Mouse (Mus musculus) limb, embryonic 12.5 days (tissue): ENCODE measurements around the gene Ldlrad2. TPM values are rescaled to one million over a fixed set of nuclear protein-coding genes. Genes with fewer than 3 reads are reported as not detected.
"Not testable (repeated sequence)": the region's sequence is repeated elsewhere in the genome, so short reads cannot be mapped to it uniquely, and the experiment has no call there.

ENCODE experiments used
- ATAC-seq: fragments of 200-750 bp; cut with Nextera tagmentation; 2 replicates; pipeline ENCODE4 v1.8.0; 2017; ENCODE audit warnings: low read depth, moderate TSS enrichment; ENCODE audit not compliant: insufficient number of reproducible peaks, insufficient read depth, low FRiP score, low TSS enrichment
- H3K27ac ChIP-seq: fragments of 300-500 bp; sonication (generic); 2 replicates; pipeline ENCODE4 v1.5.1; 2016; ENCODE audit warnings: mild to moderate bottlenecking, moderate library complexity
- H3K27me3 ChIP-seq: fragments of 300-500 bp; sonication (generic); 2 replicates; pipeline ENCODE4 v1.6.1; 2016; ENCODE audit warnings: mild to moderate bottlenecking, moderate library complexity
- H3K36me3 ChIP-seq: fragments of 300-500 bp; sonication (generic); 2 replicates; pipeline ENCODE4 v1.6.1; 2016; ENCODE audit warnings: mild to moderate bottlenecking, moderate library complexity
- H3K4me1 ChIP-seq: fragments of 300-500 bp; sonication (generic); replicated peaks from 2 replicates; pipeline ENCODE4 v1.6.1; 2016
- H3K4me2 ChIP-seq: fragments of 300-500 bp; sonication (generic); 2 replicates; pipeline ENCODE4 v1.6.1; 2016; ENCODE audit warnings: mild to moderate bottlenecking, moderate library complexity
- H3K4me3 ChIP-seq: fragments of 300-500 bp; sonication (generic); replicated peaks from 2 replicates; pipeline ENCODE4 v1.5.1; 2016; ENCODE audit warnings: mild to moderate bottlenecking
- H3K9ac ChIP-seq: fragments of 300-500 bp; sonication (generic); replicated peaks from 2 replicates; pipeline ENCODE4 v1.6.1; 2016; ENCODE audit warnings: mild to moderate bottlenecking, moderate library complexity
- H3K9me3 ChIP-seq: fragments of 300-500 bp; sonication (generic); 2 replicates; pipeline ENCODE4 v1.6.1; 2016; ENCODE audit warnings: mild to moderate bottlenecking, moderate library complexity
- WGBS: fragments of 180-500 bp; shearing (Covaris S2); methylation state at CpG from one replicate; pipeline ENCODE4 v1.1.7; 2016; 5-methylcytosine and 5-hydroxymethylcytosine counted together
- polyA plus RNA-seq: library from polyadenylated mRNA; unstranded; fragments of >200 nt; fragmentation: Nextera tagmentation; extraction: Ambion mirVana; gene quantifications from 2 replicates; pipeline ENCODE4 v1.2.1, GENCODE M21; 2016

Gene Ldlrad2
- polyA plus RNA-seq, 1 experiment from 2014 or later: not detected

GRCm38 (mm10) chr4:137593601-137594495, 19.5 kb upstream of the Ldlrad2 start, which contains the start of gene Usp48:
Gene Usp48 (plus strand): TSS chr4:137593755.
- Histone ChIP-seq H3K4me1 (peaks cover 27% of the 10 kb centered on the region), H3K27ac (peak within 1 kb of the TSS; percentile 98), H3K9me3 (no peaks in the 10 kb centered on the region), H3K4me3 (peak within 1 kb of the TSS; percentile 92), H3K36me3 (peaks cover 7% of the 10 kb centered on the region; the same call in 1 of the 2 replicates), H3K4me2 (peak within 1 kb of the TSS; percentile 87), H3K27me3 (no peaks in the 10 kb centered on the region), H3K9ac (peak within 1 kb of the TSS; percentile 83)
- WGBS: under 1% methylated on average over 92 of the region's 92 CpGs
- ATAC-seq: peak; percentile 96

- H3K27me3 ChIP-seq: peaks cover 5% of the 10 kb centered on the region; the same call in 1 of the 2 replicates
- H3K36me3 ChIP-seq: no peaks in the 10 kb centered on the region
- no peak overlapping the region for H3K9ac ChIP-seq
- H3K4me1 ChIP-seq: peaks cover 12% of the 10 kb centered on the region
- H3K9me3 ChIP-seq: no peaks in the 10 kb centered on the region
- H3K4me2 ChIP-seq: no peak overlapping the region
- H3K27ac ChIP-seq: no peak overlapping the region
- ATAC-seq: no peak
- WGBS: 83% methylated on average over 4 of the region's 4 CpGs
- no peak overlapping the region for H3K4me3 ChIP-seq
Observed at GRCm38 (mm10) chr4:137590961-137591360, 16.6 kb upstream of the Ldlrad2 start.

- Histone ChIP-seq H3K4me3 (no peak overlapping the region), H3K4me2 (no peak overlapping the region), H3K27me3 (peaks cover 5% of the 10 kb centered on the region; the same call in 1 of the 2 replicates), H3K9ac (no peak overlapping the region), H3K36me3 (no peaks in the 10 kb centered on the region), H3K4me1 (no peaks in the 10 kb centered on the region), H3K9me3 (no peaks in the 10 kb centered on the region), H3K27ac (no peak overlapping the region)
- ATAC-seq: no peak
- 82% methylated on average over 3 of the region's 3 CpGs for WGBS
Observed at GRCm38 (mm10) chr4:137589586-137589985, 15.2 kb upstream of the Ldlrad2 start.

- H3K4me1 ChIP-seq, H3K4me3 ChIP-seq, H3K9ac ChIP-seq, H3K27me3 ChIP-seq, H3K36me3 ChIP-seq, H3K4me2 ChIP-seq, H3K27ac ChIP-seq, H3K9me3 ChIP-seq, ATAC-seq: not testable (repeated sequence)
- 79% methylated on average over 2 of the region's 3 CpGs for WGBS
Observed at GRCm38 (mm10) chr4:137589095-137589494, 14.7 kb upstream of the Ldlrad2 start.

- no peak overlapping the region for H3K9ac ChIP-seq
Observed at GRCm38 (mm10) chr4:137581815-137582214, 7.4 kb upstream of the Ldlrad2 start.

GRCm38 (mm10) chr4:137580299-137580698, 5.9 kb upstream of the Ldlrad2 start:
- Histone ChIP-seq H3K9me3 (no peaks in the 10 kb centered on the region), H3K36me3 (no peaks in the 10 kb centered on the region), H3K4me2 (no peak overlapping the region), H3K4me1 (no peaks in the 10 kb centered on the region), H3K27me3 (peaks cover 34% of the 10 kb centered on the region), H3K9ac (no peak overlapping the region), H3K4me3 (no peak overlapping the region), H3K27ac (no peak overlapping the region)
- ATAC-seq: no peak
- WGBS: 70% methylated on average over 2 of the region's 2 CpGs

More at GRCm38 (mm10) chr4:137581815-137582214, 7.4 kb upstream of the Ldlrad2 start:
- 44% methylated on average over 3 of the region's 3 CpGs for WGBS
- H3K4me2 ChIP-seq: no peak overlapping the region
- no peaks in the 10 kb centered on the region for H3K4me1 ChIP-seq
- no peaks in the 10 kb centered on the region for H3K9me3 ChIP-seq
- peaks cover 31% of the 10 kb centered on the region for H3K27me3 ChIP-seq
- H3K27ac ChIP-seq: no peak overlapping the region
- H3K36me3 ChIP-seq: no peaks in the 10 kb centered on the region
- no peak for ATAC-seq
- no peak overlapping the region for H3K4me3 ChIP-seq

DNA sequence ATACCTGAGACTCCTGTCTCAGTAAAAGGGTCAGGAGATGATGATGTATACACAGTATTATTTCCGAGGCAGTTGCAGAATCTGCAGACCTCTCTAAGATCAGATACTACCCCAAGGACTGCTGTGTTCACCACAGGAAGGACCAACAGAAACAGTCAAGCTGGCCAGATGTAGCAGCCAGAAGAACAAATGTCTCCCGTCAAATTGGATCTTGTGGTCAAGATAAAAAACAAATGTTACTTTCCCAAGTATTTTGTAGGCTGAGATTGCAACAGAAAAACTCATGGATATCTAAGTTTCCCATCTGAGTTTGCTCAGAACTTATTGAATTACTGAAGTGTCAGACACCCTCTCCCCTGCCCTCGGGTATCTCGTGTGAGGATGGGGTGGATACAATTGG, 5.4 kb upstream of the Ldlrad2 start:
- ATAC-seq: no peak

GRCm38 (mm10) chr4:137578181-137578845, 3.9 kb upstream of the Ldlrad2 start:
- Histone ChIP-seq H3K27me3 (peaks cover 34% of the 10 kb centered on the region), H3K9me3 (no peaks in the 10 kb centered on the region), H3K36me3 (no peaks in the 10 kb centered on the region; the same call in 1 of the 2 replicates), H3K4me3 (peak overlapping the region; percentile 41), H3K4me2 (peak overlapping the region; percentile 64), H3K9ac (peak overlapping the region; percentile 55), H3K27ac (no peak overlapping the region), H3K4me1 (no peaks in the 10 kb centered on the region)
- 3% methylated on average over 39 of the region's 39 CpGs for WGBS
- peak; percentile 49; the same call in 1 of the 2 replicates for ATAC-seq

More for the DNA sequence above, 5.4 kb upstream of the Ldlrad2 start:
- H3K4me2 ChIP-seq: no peak overlapping the region
- 55% methylated on average over 4 of the region's 4 CpGs for WGBS
- no peaks in the 10 kb centered on the region for H3K9me3 ChIP-seq
- no peak overlapping the region for H3K27ac ChIP-seq
- H3K36me3 ChIP-seq: no peaks in the 10 kb centered on the region
- H3K4me1 ChIP-seq: no peaks in the 10 kb centered on the region
- no peak overlapping the region for H3K9ac ChIP-seq
- peaks cover 34% of the 10 kb centered on the region for H3K27me3 ChIP-seq
- H3K4me3 ChIP-seq: no peak overlapping the region

GRCm38 (mm10) chr4:137577486-137577885, 3.1 kb upstream of the Ldlrad2 start:
- ATAC-seq: no peak
- WGBS: 96% methylated on average over 12 of the region's 12 CpGs
- H3K4me3 ChIP-seq: no peak overlapping the region

DNA sequence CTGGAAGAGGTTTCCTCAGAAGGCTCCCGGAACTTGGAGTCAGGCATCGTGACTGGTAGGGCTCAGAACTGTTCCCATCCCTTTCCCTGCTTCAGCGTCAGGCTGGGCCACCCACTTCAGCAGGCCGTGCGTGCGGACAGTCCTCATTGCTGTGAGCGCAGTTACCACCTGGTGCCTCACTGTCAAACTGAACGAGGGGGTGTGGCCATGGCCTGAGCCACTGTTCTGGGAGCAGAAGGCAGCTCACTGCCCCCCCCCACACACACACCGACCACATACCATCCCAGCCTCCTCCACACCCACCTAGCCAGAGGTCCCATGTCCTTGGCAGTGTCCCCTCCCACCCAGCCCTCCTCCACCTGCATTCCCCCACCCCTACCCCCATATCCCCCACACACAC, 4.5 kb downstream of the Ldlrad2 start:
- Histone ChIP-seq H3K36me3 (peaks cover 50% of the 10 kb centered on the region), H3K4me3 (no peak overlapping the region), H3K4me2 (no peak overlapping the region), H3K9ac (no peak overlapping the region), H3K27me3 (no peaks in the 10 kb centered on the region), H3K9me3 (no peaks in the 10 kb centered on the region), H3K4me1 (no peaks in the 10 kb centered on the region), H3K27ac (no peak overlapping the region)
- no peak for ATAC-seq
- WGBS: 75% methylated on average over 9 of the region's 9 CpGs

More at GRCm38 (mm10) chr4:137577486-137577885, 3.1 kb upstream of the Ldlrad2 start:
- Histone ChIP-seq H3K27me3 (peaks cover 34% of the 10 kb centered on the region), H3K9ac (no peak overlapping the region), H3K27ac (no peak overlapping the region), H3K9me3 (no peaks in the 10 kb centered on the region), H3K36me3 (no peaks in the 10 kb centered on the region; the same call in 1 of the 2 replicates), H3K4me1 (no peaks in the 10 kb centered on the region), H3K4me2 (no peak overlapping the region)

DNA sequence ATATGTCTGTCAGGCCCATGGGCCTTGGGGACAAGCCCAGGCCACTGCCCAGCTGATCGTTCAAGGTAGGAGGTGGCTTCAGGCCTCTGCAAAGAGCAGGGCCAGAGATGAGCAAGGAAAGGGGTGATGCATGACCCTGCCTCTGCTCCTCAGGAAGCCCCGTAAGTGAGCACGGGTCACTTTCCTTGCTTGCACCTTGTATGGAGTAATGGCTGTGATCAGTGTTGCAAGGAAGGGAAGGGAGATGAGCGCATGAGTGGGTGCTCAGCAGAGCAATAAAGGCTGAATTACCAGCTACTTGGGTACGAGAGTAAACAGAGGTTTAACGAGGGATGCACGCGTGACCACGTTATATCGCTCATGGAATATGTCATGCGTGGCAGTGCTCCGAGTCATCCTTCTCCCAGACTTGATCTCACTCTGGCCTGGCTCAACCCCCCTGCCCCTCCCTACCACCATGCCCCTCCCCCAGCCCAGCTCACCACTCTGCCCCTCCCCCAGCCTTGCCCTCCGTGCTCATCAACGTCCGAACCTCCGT, 17.6 kb downstream of the Ldlrad2 start:
- Histone ChIP-seq H3K36me3 (peaks cover 95% of the 10 kb centered on the region), H3K4me1 (no peaks in the 10 kb centered on the region), H3K9me3 (no peaks in the 10 kb centered on the region), H3K4me2 (no peak overlapping the region), H3K27ac (no peak overlapping the region), H3K4me3 (no peak overlapping the region), H3K27me3 (no peaks in the 10 kb centered on the region), H3K9ac (no peak overlapping the region)
- ATAC-seq: no peak
- WGBS: 88% methylated on average over 16 of the region's 16 CpGs
